Mouse (Mus musculus): Measurements from ENCODE around the gene Calhm3. TPM values are rescaled to one million over a fixed set of nuclear protein-coding genes. Genes with fewer than 3 reads are reported as not detected.
"Not testable (repeated sequence)": the region's sequence is repeated elsewhere in the genome, so short reads cannot be mapped to it uniquely, and the experiment has no call there.

The Calhm3 gene
- polyA plus RNA-seq, 1 experiment from 2014 or later = not detected

DNA sequence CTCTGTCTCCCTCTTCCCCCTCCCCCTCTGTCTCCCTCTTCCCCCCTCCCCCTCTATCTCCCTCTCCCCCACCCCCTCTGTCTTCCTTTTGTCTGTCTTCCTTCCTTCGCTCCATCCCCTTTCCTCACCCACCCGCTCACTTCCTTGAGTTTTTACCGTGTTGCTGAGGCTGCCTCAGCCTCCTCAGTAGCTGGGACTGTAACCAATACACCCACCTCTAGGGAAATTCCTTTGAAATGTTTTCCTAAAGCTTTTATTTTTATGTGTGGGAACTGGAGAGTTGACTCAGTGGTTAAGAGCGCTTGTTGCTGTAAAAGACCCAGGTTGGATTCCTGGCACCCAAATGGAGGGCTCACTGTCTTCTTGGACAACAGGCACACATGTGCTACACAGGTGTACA lies 4.1 kb upstream of the Calhm3 start:
- Histone ChIP-seq H3K4me3 (ENCODE audit: low read depth, low read length) (no peak overlapping the region), H3K9ac (ENCODE audit: low read depth, low read length) (no peak overlapping the region), H3K36me3 (ENCODE audit: control insufficient read depth, insufficient read depth, low read length) (no peaks in the 10 kb centered on the region), H3K27ac (ENCODE audit: low read depth, low read length) (no peak overlapping the region), H3K27me3 (ENCODE audit: control insufficient read depth, insufficient read depth, low read length) (no peaks in the 10 kb centered on the region), H3K4me2 (no peak overlapping the region), H3K9me3 (replicated peaks; ENCODE audit: control insufficient read depth, low read length) (no peaks in the 10 kb centered on the region), H3K4me1 (ENCODE audit: control insufficient read depth, insufficient read depth, low read length) (no peaks in the 10 kb centered on the region)
- 61% methylated on average over 4 of the region's 4 CpGs for WGBS (ENCODE audit: insufficient replicate concordance)
- no peak for ATAC-seq (replicated peaks; ENCODE audit: insufficient number of reproducible peaks, low FRiP score, low TSS enrichment)

DNA sequence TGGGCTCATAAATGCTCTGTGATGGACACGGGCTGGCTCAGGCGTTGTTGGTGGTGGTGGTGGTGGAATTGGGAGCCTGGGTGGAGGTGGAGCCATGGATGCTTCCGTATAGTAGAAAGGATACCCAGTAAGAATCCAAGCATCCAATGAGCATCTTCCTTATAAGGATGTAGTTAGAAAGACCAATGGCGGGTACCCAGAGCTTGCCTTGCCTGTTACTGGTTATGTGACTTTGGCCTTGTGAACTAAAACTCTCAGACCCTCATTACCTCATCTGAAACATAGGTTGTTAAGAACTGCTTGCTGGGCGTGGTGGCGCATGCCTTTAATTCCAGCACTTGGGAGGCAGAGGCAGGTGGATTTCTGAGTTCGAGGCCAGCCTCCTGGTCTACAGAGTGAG lies 3.8 kb downstream of the Calhm3 start:
- no peaks in the 10 kb centered on the region for H3K9me3 ChIP-seq (replicated peaks; ENCODE audit: control insufficient read depth, low read length)
- no peaks in the 10 kb centered on the region for H3K36me3 ChIP-seq (ENCODE audit: control insufficient read depth, insufficient read depth, low read length)
- H3K27ac ChIP-seq (ENCODE audit: low read depth, low read length) = no peak overlapping the region
- no peak for ATAC-seq (replicated peaks; ENCODE audit: insufficient number of reproducible peaks, low FRiP score, low TSS enrichment)
- H3K4me1 ChIP-seq (ENCODE audit: control insufficient read depth, insufficient read depth, low read length) = 0 out of 2 replicates have a peak, but pooled peaks cover 3% of the 10 kb centered on the region
- no peak overlapping the region for H3K4me3 ChIP-seq (ENCODE audit: low read depth, low read length)
- no peak overlapping the region for H3K4me2 ChIP-seq
- H3K27me3 ChIP-seq (ENCODE audit: control insufficient read depth, insufficient read depth, low read length) = peaks cover 3% of the 10 kb centered on the region
- no peak overlapping the region for H3K9ac ChIP-seq (ENCODE audit: low read depth, low read length)
- 80% methylated on average over 7 of the region's 7 CpGs for WGBS (ENCODE audit: insufficient replicate concordance)

DNA sequence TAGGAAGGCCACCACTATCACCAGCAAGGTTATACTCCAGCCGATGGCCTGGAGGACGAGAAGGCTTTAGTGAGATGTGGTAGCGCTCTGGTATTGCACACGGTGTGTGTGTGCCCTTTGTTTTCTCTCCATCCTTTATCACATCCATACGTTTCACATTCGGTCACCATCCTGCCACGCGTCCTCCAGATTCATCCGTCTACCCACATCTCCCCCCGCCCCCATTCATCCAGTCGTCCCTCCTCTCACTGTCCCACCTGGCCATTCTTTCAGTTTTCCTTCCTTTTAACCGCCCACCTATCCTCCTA lies 5.5 kb downstream of the Calhm3 start:
- Histone ChIP-seq H3K4me2 (peak overlapping the region; percentile 62), H3K4me1 (ENCODE audit: control insufficient read depth, insufficient read depth, low read length) (0 out of 2 replicates have a peak, but pooled peaks cover 3% of the 10 kb centered on the region), H3K27ac (ENCODE audit: low read depth, low read length) (no peak overlapping the region), H3K4me3 (ENCODE audit: low read depth, low read length) (peak overlapping the region; percentile 32; the same call in 1 of the 2 replicates), H3K9ac (ENCODE audit: low read depth, low read length) (no peak overlapping the region), H3K27me3 (ENCODE audit: control insufficient read depth, insufficient read depth, low read length) (peaks cover 3% of the 10 kb centered on the region), H3K9me3 (replicated peaks; ENCODE audit: control insufficient read depth, low read length) (no peaks in the 10 kb centered on the region), H3K36me3 (ENCODE audit: control insufficient read depth, insufficient read depth, low read length) (no peaks in the 10 kb centered on the region)
- no peak for ATAC-seq (replicated peaks; ENCODE audit: insufficient number of reproducible peaks, low FRiP score, low TSS enrichment)
- WGBS (ENCODE audit: insufficient replicate concordance) = 58% methylated on average over 12 of the region's 12 CpGs

DNA sequence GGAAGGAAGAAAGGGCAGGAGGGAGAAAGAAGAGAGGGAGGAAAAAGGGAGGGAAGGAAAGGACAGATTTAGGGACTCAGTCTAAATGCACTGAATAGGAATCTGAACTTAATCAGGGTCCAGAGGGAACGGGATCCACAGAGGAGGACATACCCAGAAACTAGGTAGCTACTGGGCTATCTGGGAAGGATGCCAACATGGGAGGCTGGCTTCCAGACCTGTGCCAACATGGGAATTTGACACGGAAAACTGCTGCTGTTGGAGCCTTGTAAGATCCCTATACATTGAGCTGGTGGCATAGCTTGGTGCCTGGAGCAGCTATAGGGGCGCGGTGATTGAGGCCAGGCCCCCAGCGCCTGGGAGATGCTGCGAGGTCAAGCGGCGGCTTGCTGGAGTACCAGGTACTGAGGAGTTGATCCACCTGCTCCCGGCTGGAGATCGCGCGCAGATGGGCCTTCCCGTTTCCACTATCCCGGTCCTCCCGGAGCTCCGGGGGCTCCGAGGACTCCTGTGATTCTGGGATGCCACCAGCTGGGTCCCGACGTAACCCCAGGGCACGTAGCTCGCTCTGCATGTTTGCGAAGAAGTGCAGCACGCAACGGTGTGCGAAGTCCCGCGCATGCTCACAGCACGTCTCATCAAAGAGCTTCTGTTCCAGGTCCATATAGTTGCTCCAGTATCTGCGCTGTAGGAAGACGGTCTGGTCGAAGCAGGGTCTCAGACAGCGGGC lies 6.1 kb downstream of the Calhm3 start:
- peak overlapping the region; percentile 30; the same call in 1 of the 2 replicates for H3K9ac ChIP-seq (ENCODE audit: low read depth, low read length)
- H3K27ac ChIP-seq (ENCODE audit: low read depth, low read length) = no peak overlapping the region
- peaks cover 3% of the 10 kb centered on the region for H3K27me3 ChIP-seq (ENCODE audit: control insufficient read depth, insufficient read depth, low read length)
- H3K9me3 ChIP-seq (replicated peaks; ENCODE audit: control insufficient read depth, low read length) = no peaks in the 10 kb centered on the region
- 0 out of 2 replicates have a peak, but pooled peaks cover 3% of the 10 kb centered on the region for H3K4me1 ChIP-seq (ENCODE audit: control insufficient read depth, insufficient read depth, low read length)
- no peak for ATAC-seq (replicated peaks; ENCODE audit: insufficient number of reproducible peaks, low FRiP score, low TSS enrichment)
- peak overlapping the region; percentile 62 for H3K4me2 ChIP-seq
- 21% methylated on average over 32 of the region's 32 CpGs for WGBS (ENCODE audit: insufficient replicate concordance)
- peak overlapping the region; percentile 32 for H3K4me3 ChIP-seq (ENCODE audit: low read depth, low read length)
- H3K36me3 ChIP-seq (ENCODE audit: control insufficient read depth, insufficient read depth, low read length) = no peaks in the 10 kb centered on the region

DNA sequence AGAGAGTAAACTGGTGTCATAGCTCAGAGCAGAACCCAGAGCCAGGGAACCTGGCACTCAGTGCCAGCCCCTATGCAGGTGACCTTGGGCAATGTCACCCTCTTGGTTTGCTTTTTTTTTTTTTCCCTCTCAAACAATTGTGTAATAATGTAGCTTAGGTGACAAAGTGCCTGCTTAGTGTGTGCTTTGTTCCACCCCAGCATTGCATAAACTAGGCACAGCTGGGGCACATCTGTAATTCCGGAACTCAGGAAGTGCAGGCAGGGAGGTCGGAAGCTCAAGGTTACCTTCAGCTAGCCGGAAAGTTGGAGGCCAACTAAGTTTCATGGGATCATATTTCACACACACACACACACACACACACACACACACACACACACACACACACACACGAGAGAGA lies 7.7 kb downstream of the Calhm3 start:
- Histone ChIP-seq H3K4me1 (ENCODE audit: control insufficient read depth, insufficient read depth, low read length) (0 out of 2 replicates have a peak, but pooled peaks cover 3% of the 10 kb centered on the region), H3K4me3 (ENCODE audit: low read depth, low read length) (no peak overlapping the region), H3K27ac (ENCODE audit: low read depth, low read length) (no peak overlapping the region), H3K4me2 (no peak overlapping the region), H3K27me3 (ENCODE audit: control insufficient read depth, insufficient read depth, low read length) (peaks cover 3% of the 10 kb centered on the region), H3K36me3 (ENCODE audit: control insufficient read depth, insufficient read depth, low read length) (no peaks in the 10 kb centered on the region), H3K9ac (ENCODE audit: low read depth, low read length) (no peak overlapping the region), H3K9me3 (replicated peaks; ENCODE audit: control insufficient read depth, low read length) (no peaks in the 10 kb centered on the region)
- 45% methylated on average over 4 of the region's 4 CpGs for WGBS (ENCODE audit: insufficient replicate concordance)
- ATAC-seq (replicated peaks; ENCODE audit: insufficient number of reproducible peaks, low FRiP score, low TSS enrichment) = no peak

DNA sequence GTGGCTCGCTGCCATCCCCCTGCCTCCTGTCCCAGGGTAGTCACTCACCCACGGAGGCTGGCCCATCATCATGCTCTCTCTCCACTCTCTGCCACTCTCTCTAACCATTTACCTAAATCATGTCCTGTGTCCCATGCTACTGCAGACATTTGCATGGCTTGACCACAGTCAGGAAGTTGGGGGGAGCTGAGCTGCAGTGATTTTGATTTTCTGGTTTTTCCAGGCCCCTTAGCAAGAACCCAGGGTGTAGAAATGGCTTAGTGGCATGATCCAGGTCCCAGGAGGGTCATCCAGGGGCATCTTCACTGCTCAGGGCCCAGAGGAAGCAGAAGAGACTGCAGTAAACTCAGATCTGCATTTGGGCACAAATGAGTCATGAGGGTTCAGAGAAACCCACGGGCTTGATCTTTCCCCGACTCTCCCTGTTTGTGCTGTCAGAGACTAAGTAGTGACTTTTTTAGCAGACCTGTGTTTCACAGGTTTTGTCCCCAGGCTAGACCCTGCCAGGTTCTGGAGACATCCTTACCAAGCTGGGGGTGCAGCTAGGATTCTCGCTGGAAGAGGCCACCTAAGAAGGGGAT lies 9.2 kb downstream of the Calhm3 start:
- no peak for ATAC-seq (replicated peaks; ENCODE audit: insufficient number of reproducible peaks, low FRiP score, low TSS enrichment)
- H3K9me3 ChIP-seq (replicated peaks; ENCODE audit: control insufficient read depth, low read length) = no peaks in the 10 kb centered on the region
- WGBS (ENCODE audit: insufficient replicate concordance) = 77% methylated on average over 5 of the region's 5 CpGs

DNA sequence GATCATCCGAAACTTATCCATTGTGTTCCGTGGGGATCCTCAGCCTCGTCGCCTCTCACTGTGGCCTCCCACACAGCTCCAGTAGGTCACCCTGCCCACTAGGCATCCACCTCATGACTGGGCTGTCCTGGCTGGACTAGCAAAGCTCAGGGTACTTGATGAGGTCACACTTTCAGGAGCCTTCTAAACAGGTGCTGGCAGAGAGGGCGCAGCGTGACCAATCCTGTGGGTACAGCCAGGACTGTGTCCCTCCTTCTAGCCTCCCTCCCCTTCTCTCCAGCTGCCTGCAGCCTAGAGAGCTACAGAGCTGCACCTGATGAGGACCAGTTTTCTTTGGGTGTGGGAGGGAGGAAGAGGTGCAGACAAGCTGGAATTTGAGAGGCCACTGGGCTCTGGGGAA lies 13.4 kb downstream of the Calhm3 start, which contains the start of gene Calhm1:
Gene Calhm1 (minus strand): TSS at position 101 of the 400 bp plus-strand sequence.
- no peak within 1 kb of the TSS for H3K9ac ChIP-seq (ENCODE audit: low read depth, low read length)
- H3K9me3 ChIP-seq (replicated peaks; ENCODE audit: control insufficient read depth, low read length) = no peaks in the 10 kb centered on the region
- no peaks in the 10 kb centered on the region for H3K36me3 ChIP-seq (ENCODE audit: control insufficient read depth, insufficient read depth, low read length)
- no peak within 1 kb of the TSS for H3K4me2 ChIP-seq
- ATAC-seq (replicated peaks; ENCODE audit: insufficient number of reproducible peaks, low FRiP score, low TSS enrichment) = no peak
- H3K27me3 ChIP-seq (ENCODE audit: control insufficient read depth, insufficient read depth, low read length) = peaks cover 5% of the 10 kb centered on the region
- H3K4me3 ChIP-seq (ENCODE audit: low read depth, low read length) = no peak within 1 kb of the TSS
- no peaks in the 10 kb centered on the region for H3K4me1 ChIP-seq (ENCODE audit: control insufficient read depth, insufficient read depth, low read length)
- H3K27ac ChIP-seq (ENCODE audit: low read depth, low read length) = no peak within 1 kb of the TSS
- whole genome bisulfite sequencing (ENCODE audit: insufficient replicate concordance) = 92% methylated on average over 6 of the region's 6 CpGs

More for the DNA sequence above, 9.2 kb downstream of the Calhm3 start:
- Histone ChIP-seq H3K9ac (ENCODE audit: low read depth, low read length) (no peak overlapping the region), H3K4me3 (ENCODE audit: low read depth, low read length) (no peak overlapping the region), H3K27me3 (ENCODE audit: control insufficient read depth, insufficient read depth, low read length) (peaks cover 3% of the 10 kb centered on the region), H3K36me3 (ENCODE audit: control insufficient read depth, insufficient read depth, low read length) (no peaks in the 10 kb centered on the region), H3K4me1 (ENCODE audit: control insufficient read depth, insufficient read depth, low read length) (0 out of 2 replicates have a peak, but pooled peaks cover 3% of the 10 kb centered on the region), H3K4me2 (no peak overlapping the region), H3K27ac (ENCODE audit: low read depth, low read length) (no peak overlapping the region)

DNA sequence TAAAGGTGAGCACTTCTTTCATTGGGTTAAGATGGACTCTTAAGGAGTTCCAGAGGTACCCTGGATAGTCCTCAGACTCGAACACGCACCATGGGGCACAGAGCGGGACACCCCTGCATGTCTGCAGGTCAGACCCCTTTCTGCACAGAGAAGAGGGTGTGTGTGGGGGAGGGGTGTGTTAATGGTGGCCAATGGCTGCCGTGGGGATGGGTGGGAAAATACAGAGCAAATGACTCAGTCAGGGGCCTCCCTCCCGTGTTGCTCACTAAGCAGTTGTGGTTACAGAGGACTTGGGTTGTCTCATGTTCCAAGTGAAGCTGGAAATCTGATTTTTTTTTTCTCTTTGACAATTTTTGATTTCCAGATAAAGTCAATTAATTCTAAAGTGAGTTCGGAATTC lies 15.1 kb downstream of the Calhm3 start:
- no peak overlapping the region for H3K27ac ChIP-seq (ENCODE audit: low read depth, low read length)
- H3K9ac ChIP-seq (ENCODE audit: low read depth, low read length) = no peak overlapping the region
- H3K4me1 ChIP-seq (ENCODE audit: control insufficient read depth, insufficient read depth, low read length) = peaks cover 8% of the 10 kb centered on the region
- H3K4me2 ChIP-seq = no peak overlapping the region
- peaks cover 5% of the 10 kb centered on the region for H3K27me3 ChIP-seq (ENCODE audit: control insufficient read depth, insufficient read depth, low read length)
- no peaks in the 10 kb centered on the region for H3K9me3 ChIP-seq (replicated peaks; ENCODE audit: control insufficient read depth, low read length)
- H3K36me3 ChIP-seq (ENCODE audit: control insufficient read depth, insufficient read depth, low read length) = no peaks in the 10 kb centered on the region
- WGBS (ENCODE audit: insufficient replicate concordance) = 72% methylated on average over 6 of the region's 6 CpGs
- no peak overlapping the region for H3K4me3 ChIP-seq (ENCODE audit: low read depth, low read length)
- ATAC-seq (replicated peaks; ENCODE audit: insufficient number of reproducible peaks, low FRiP score, low TSS enrichment) = no peak

DNA sequence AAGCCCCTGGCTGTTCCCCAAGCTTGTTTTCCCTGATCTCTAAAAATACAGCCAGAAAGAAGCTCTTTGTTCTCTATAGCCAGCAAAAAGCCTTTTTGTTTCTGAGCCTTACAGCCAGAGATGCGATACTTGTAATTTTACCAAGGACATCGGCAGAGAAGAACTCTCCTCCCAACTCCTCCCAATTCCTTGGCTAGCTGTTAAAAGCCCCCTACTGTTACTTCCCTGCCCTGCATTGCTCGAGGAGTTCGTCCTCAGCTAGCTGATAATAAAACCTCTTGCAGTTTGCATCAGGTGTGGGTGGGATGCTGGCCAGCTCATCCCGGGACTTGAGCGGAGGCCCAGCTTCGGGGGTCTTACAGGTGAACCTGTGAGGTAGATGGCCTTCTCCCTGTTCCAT lies 18.0 kb downstream of the Calhm3 start:
- WGBS (ENCODE audit: insufficient replicate concordance) = 20% methylated on average over 7 of the region's 7 CpGs
- not testable (repeated sequence) for H3K9me3 ChIP-seq (replicated peaks; ENCODE audit: control insufficient read depth, low read length); H3K27me3 ChIP-seq (ENCODE audit: control insufficient read depth, insufficient read depth, low read length); H3K9ac ChIP-seq (ENCODE audit: low read depth, low read length); H3K4me3 ChIP-seq (ENCODE audit: low read depth, low read length); H3K27ac ChIP-seq (ENCODE audit: low read depth, low read length); ATAC-seq (replicated peaks; ENCODE audit: insufficient number of reproducible peaks, low FRiP score, low TSS enrichment); H3K4me2 ChIP-seq; H3K36me3 ChIP-seq (ENCODE audit: control insufficient read depth, insufficient read depth, low read length)
- peaks cover 15% of the 10 kb centered on the region for H3K4me1 ChIP-seq (ENCODE audit: control insufficient read depth, insufficient read depth, low read length)
